Mouse (Mus musculus) retina, postnatal 1 day (tissue): ENCODE data around the gene Gm21541.
"Not testable (repeated sequence)": the region's sequence is repeated elsewhere in the genome, so short reads cannot be mapped to it uniquely, and the experiment has no call there.

Source experiments
- DNase-seq: peaks from one replicate; pipeline ENCODE4 v3.0.0-alpha.2; 2012

Gm21541 gene

GRCm38 (mm10) chr4:41903310-41903709 is at the start of gene Gm21541:
TSS of gene Gm21541 (plus strand) at chr4:41903610.
- not testable (repeated sequence) for DNase-seq

- DNase-seq = not testable (repeated sequence)
Observed at GRCm38 (mm10) chr4:41941272-41941671, 37.9 kb downstream of the Gm21541 start, which contains the start of gene Gm20878. TSS of gene Gm20878 (plus strand) at chr4:41941572.
